Mouse (Mus musculus): ENCODE measurements around the gene 1700001O22Rik. TPM values are rescaled to one million over a fixed set of nuclear protein-coding genes. Genes with fewer than 3 reads are reported as not detected.

1700001O22Rik gene
- 3.8 and 4.5 TPM in 2 replicates for polyA plus RNA-seq (2015; fragmentation: Nextera tagmentation; extraction: Ambion mirVana)

DNA sequence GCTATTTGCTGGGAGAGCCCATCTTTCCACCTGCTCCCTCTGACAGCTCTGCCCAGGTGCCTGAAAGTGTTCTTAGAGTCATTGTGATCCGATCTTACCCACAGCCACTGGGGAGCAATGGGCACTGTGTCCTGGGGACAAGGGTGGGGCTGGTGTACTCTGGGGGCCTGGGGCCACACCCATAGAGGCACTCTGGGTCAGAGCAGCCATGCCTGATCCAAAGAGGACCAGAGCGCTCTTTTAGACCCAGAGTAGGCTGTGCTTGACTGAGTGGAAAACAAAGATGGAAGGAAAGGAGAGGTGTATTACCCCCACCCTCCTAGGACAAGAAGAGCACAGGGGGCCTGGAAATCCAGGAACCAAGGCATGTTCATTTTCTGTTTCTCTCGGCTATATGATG lies at the start of gene 1700001O22Rik:
Gene 1700001O22Rik (minus strand): TSS at position 58 of the 400 bp plus-strand sequence.
- WGBS: 89% methylated on average over 3 of the region's 3 CpGs
- Histone ChIP-seq H3K27me3 (peaks cover 34% of the 10 kb centered on the region), H3K4me1 (peaks cover 33% of the 10 kb centered on the region), H3K4me3 (no peak within 1 kb of the TSS), H3K9ac (no peak within 1 kb of the TSS; the same call in 1 of the 2 replicates), H3K27ac (no peak within 1 kb of the TSS), H3K36me3 (ENCODE audit: poor library complexity, severe bottlenecking) (no peaks in the 10 kb centered on the region), H3K9me3 (replicated peaks) (no peaks in the 10 kb centered on the region), H3K4me2 (no peak within 1 kb of the TSS)
- no peak for ATAC-seq

DNA sequence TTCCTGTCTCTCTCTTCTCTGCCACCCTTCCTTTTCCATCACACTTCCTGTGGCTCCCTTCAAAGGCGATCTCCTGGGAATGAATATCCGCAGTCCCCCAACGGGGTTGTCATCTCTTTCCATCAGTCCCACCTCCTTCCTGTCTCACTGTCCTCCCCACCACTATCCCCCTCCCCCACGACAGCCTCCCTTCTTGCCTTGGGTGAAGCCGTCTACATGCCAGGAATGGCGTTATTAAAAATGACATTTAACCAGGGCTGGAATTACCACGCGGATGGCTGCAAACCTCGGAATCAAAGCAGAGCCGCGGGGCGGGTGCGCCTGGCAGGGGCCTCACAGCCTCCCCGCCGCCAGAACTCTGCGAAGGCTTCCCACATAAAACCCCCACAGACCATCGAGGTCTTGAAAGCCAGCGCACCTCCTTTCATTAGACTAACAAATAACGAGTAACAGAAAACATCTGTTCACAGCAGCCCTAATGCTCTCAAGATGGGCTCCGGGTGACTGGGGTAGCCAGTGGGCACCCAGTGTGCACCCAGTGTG lies 49.4 kb upstream of the 1700001O22Rik start:
- Histone ChIP-seq H3K27ac (no peak overlapping the region), H3K9ac (no peak overlapping the region)

DNA sequence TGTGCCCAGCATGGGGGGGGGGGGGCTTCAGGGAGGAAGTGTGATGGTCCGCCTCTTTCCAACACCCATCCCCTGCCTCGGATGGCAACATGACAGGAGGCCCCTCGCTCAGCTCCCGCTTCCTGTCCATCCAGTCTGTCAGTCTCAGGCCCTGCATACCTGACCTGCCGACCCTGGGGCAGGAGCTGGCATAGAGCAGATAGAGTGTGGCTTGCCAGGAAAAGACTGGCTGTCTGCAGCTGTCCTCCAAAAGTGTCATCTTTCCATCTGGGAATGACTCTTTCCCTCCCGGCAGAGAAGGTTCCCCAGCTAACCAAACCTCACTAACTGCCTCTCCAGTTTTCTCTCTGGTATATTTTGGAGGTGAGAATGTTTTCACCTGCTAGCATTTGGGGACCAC lies 47.1 kb upstream of the 1700001O22Rik start:
- no peak for ATAC-seq
- no peak overlapping the region for H3K27ac ChIP-seq
- WGBS: 79% methylated on average over 6 of the region's 6 CpGs
- H3K4me3 ChIP-seq: no peak overlapping the region
- peaks cover 18% of the 10 kb centered on the region for H3K4me1 ChIP-seq
- H3K4me2 ChIP-seq: no peak overlapping the region
- H3K9me3 ChIP-seq (replicated peaks): no peaks in the 10 kb centered on the region
- no peaks in the 10 kb centered on the region for H3K36me3 ChIP-seq (ENCODE audit: poor library complexity, severe bottlenecking)
- no peak overlapping the region for H3K9ac ChIP-seq
- H3K27me3 ChIP-seq: peaks cover 18% of the 10 kb centered on the region

More for the DNA sequence above, 49.4 kb upstream of the 1700001O22Rik start:
- Histone ChIP-seq H3K4me1 (peaks cover 12% of the 10 kb centered on the region), H3K4me2 (no peak overlapping the region), H3K36me3 (ENCODE audit: poor library complexity, severe bottlenecking) (no peaks in the 10 kb centered on the region), H3K9me3 (replicated peaks) (no peaks in the 10 kb centered on the region), H3K27me3 (no peaks in the 10 kb centered on the region), H3K4me3 (no peak overlapping the region)
- 39% methylated on average over 20 of the region's 20 CpGs for WGBS
- ATAC-seq: no peak

DNA sequence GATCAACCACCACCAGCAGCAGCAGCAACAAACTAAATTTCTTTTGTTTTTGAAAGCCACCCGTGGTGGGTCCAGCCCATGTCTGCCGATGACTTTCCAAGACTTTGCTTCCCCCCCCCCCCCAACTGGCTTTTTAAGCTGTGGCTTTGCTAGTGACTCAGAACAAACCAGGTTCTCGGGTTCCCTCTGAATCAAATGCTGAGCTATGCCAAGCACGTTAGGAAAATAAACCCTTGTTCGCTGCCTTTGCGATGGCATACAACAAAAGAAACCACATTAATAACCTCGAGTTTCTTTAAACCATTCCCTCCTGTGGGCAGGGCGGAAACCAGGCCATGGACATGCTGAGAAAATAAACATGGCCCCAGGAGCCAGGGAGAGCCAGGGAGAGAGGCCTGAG lies 44.7 kb upstream of the 1700001O22Rik start:
- WGBS: 51% methylated on average over 8 of the region's 8 CpGs
- no peak overlapping the region for H3K27ac ChIP-seq
- peaks cover 26% of the 10 kb centered on the region for H3K4me1 ChIP-seq
- H3K27me3 ChIP-seq: peaks cover 38% of the 10 kb centered on the region
- ATAC-seq: no peak
- no peak overlapping the region for H3K9ac ChIP-seq
- H3K9me3 ChIP-seq (replicated peaks): no peaks in the 10 kb centered on the region
- H3K4me3 ChIP-seq: no peak overlapping the region
- no peak overlapping the region for H3K4me2 ChIP-seq
- no peaks in the 10 kb centered on the region for H3K36me3 ChIP-seq (ENCODE audit: poor library complexity, severe bottlenecking)

DNA sequence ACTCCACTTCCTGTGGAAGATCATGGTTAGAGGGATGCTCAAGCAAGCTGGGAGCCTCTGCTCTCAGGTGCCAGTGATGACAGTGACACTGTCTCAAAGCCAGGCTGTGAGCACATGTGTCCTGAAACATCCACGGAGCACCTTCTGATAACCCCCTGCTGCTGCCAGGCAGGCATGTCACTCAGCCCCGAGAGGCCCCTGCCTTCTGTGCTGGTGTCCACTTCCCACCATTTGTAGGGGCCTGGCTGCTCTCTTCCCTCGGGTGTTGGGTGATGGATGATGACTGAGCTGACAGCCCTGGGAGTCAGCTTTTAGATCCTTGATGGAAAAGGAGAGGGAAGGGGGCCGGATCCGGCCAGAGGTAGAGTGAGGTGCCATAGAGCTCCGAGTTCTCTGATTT lies 43.3 kb upstream of the 1700001O22Rik start:
- no peaks in the 10 kb centered on the region for H3K36me3 ChIP-seq (ENCODE audit: poor library complexity, severe bottlenecking)
- H3K9ac ChIP-seq: no peak overlapping the region
- H3K27me3 ChIP-seq: peaks cover 38% of the 10 kb centered on the region
- H3K4me2 ChIP-seq: no peak overlapping the region
- H3K27ac ChIP-seq: no peak overlapping the region
- WGBS: 56% methylated on average over 6 of the region's 6 CpGs
- H3K4me1 ChIP-seq: peaks cover 15% of the 10 kb centered on the region
- H3K4me3 ChIP-seq: no peak overlapping the region
- ATAC-seq: no peak
- H3K9me3 ChIP-seq (replicated peaks): no peaks in the 10 kb centered on the region

DNA sequence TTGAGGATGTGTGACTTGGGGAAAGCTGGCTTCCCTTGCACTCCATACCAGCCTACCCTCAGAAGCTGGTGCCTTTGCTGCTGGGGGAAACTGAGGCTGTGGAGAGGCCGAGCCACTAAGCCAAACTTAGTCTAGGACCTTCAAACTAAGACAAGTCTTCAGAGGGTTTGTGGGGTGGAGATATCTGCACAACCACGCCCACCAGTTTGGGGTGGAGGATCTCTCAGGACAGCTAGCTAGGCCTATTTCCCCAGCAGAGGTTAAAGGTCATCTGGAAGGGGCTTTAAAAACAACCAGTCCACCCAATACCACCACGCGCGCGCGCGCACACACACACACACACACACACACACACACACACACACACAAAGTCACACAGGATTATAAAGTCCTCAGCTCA lies 42.8 kb upstream of the 1700001O22Rik start:
- H3K36me3 ChIP-seq (ENCODE audit: poor library complexity, severe bottlenecking): no peaks in the 10 kb centered on the region
- H3K4me2 ChIP-seq: peak overlapping the region; percentile 84; the same call in 1 of the 2 replicates
- no peak overlapping the region for H3K9ac ChIP-seq
- H3K4me3 ChIP-seq: peak overlapping the region; percentile 54; the same call in 1 of the 2 replicates
- no peaks in the 10 kb centered on the region for H3K9me3 ChIP-seq (replicated peaks)
- H3K4me1 ChIP-seq: peaks cover 15% of the 10 kb centered on the region
- 92% methylated on average over 8 of the region's 8 CpGs for WGBS
- H3K27me3 ChIP-seq: peaks cover 38% of the 10 kb centered on the region
- ATAC-seq: no peak
- no peak overlapping the region for H3K27ac ChIP-seq

DNA sequence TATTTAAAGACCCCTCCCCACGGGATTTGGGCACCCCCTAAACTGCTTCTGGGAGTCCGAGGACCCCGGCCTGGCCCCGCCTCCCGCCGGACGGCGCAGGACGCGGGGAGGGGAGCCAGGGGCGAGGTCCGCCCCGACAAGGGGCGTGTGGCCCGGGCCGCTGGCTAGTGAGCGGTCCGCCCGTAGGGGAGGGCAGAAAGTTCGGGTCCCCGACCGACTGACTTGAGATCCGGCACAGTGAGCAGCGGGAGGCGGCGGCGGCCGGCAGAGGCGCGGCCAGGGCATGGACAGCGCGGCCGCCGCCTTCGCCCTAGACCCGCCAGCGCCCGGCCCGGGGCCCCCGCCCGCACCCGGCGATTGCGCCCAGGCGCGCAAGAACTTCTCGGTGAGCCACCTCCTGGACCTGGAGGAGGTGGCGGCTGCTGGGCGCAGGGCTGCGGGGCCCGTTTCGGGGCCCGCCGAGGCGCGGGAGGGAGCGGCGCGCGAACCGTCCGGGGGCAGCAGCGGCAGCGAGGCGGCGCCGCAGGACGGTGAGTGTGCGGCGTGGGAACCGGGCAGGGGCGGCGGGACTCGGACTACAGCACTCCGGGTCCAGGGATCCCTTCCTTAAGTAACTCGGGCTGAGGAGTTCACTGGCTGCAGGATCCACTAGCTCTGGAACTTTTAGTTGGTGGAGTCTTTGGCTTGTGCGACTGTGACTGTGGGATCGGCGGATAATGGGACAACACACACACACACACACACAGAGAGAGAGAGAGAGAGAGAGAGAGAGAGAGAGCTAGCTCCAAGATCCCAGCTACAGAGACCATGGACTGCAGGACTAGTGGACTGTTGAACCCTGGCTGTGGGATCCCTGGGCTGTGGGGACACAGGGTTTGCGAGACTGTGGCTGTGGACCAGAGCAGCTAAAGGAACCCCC lies 42.0 kb upstream of the 1700001O22Rik start:
- ATAC-seq: no peak
- Histone ChIP-seq H3K4me1 (peaks cover 15% of the 10 kb centered on the region), H3K27ac (no peak overlapping the region), H3K27me3 (peaks cover 38% of the 10 kb centered on the region), H3K36me3 (ENCODE audit: poor library complexity, severe bottlenecking) (no peaks in the 10 kb centered on the region), H3K4me3 (peak overlapping the region; percentile 54), H3K9ac (peak overlapping the region; percentile 74), H3K4me2 (peak overlapping the region; percentile 84), H3K9me3 (replicated peaks) (no peaks in the 10 kb centered on the region)
- 1% methylated on average over 80 of the region's 80 CpGs for WGBS

DNA sequence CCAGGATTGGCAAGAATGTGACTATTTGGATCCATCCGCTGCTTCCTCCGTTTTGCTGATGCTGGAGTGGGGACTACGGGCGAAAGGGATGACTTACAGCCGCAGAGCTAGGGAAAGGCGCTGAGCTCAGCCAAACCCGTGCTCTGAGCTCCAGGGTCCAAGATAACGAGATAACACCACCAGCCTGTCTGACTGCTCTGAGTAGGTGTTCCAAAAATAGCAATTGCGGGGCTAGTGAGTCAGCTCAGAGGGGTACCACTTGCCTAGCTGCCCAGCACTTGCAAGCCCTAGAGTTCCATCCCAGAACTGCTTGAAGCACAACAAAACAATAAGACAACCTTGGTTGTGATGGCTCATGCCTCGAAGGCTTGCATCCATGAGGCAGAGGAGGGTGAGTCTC lies 39.2 kb upstream of the 1700001O22Rik start:
- H3K9me3 ChIP-seq (replicated peaks): no peaks in the 10 kb centered on the region
- no peak for ATAC-seq
- peaks cover 15% of the 10 kb centered on the region for H3K4me1 ChIP-seq
- peaks cover 38% of the 10 kb centered on the region for H3K27me3 ChIP-seq
- no peaks in the 10 kb centered on the region for H3K36me3 ChIP-seq (ENCODE audit: poor library complexity, severe bottlenecking)
- no peak overlapping the region for H3K27ac ChIP-seq
- no peak overlapping the region for H3K4me2 ChIP-seq
- H3K9ac ChIP-seq: no peak overlapping the region
- no peak overlapping the region for H3K4me3 ChIP-seq
- WGBS: 54% methylated on average over 10 of the region's 10 CpGs

DNA sequence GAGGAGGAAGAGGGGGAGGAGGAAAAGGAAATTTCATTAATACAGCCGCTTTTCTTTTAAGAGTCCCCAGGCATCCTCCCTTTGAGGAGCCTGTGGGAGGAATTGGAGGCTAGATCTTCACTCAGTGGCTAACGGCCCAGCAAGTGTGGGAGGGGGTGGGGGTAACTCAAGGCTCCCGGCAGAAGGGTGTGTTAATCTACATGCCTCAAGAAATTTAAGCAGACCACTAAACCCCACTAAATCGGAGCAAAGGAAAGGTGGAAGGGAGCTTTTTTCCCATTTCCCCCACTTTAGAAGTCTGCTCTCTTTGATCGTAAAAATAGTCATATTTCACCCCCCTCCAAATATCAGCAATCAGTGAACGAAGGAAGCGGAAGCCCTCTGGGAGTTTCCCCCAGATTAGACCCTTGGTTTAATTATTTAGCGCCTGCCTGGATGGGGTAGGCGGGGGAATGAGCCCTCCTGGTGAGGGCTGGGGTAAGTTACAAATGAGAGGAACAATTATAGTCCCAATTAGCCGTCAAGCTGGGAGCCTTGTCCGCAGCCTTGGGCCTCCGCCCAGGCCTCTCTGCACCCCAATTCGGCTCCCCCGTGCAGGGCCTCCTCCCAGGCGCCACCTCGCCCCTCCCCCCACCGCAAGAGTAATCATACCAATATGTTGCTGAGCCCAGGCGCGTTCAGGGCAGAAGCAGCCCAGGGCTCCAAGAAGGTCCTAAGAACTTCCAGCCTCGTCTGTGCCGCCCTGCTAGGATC lies 33.0 kb upstream of the 1700001O22Rik start:
- Histone ChIP-seq H3K9me3 (replicated peaks) (no peaks in the 10 kb centered on the region), H3K27me3 (no peaks in the 10 kb centered on the region), H3K9ac (peak overlapping the region; percentile 36), H3K36me3 (ENCODE audit: poor library complexity, severe bottlenecking) (no peaks in the 10 kb centered on the region), H3K4me2 (peak overlapping the region; percentile 35), H3K4me3 (no peak overlapping the region), H3K4me1 (peaks cover 16% of the 10 kb centered on the region), H3K27ac (peak overlapping the region; percentile 67)
- 5% methylated on average over 20 of the region's 21 CpGs for WGBS
- peak; percentile 69 for ATAC-seq

DNA sequence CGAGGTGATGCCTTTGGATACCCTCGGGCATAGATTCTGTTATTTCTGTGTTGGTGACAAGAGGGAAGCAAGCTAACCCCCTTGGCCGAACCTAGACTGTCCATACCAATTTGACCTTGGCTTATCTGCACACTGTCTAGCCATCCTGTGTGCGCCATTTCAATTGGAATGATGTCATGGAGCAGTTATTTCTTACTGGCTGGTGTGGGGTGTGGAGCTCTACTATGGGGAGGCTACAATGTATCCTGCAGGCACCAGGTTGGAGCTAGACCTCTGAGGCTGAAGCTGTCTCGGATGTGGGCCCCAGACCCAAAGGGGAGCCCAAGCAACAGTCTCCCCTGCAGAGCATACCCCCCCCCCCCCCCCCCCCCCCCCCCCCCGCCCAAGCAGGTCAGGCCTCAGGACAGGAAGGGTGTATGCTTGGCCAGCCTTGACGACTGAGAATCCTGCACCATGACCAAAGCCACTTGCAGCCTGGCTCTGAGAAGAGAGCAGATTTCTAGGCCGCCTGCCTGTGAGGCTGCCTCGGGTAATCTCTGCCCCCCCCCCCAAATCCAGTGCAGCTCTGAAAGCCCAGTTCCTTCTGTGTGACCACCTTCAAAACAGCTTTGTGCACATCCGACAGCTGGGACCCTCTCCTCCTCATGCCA lies 31.0 kb upstream of the 1700001O22Rik start, which contains the start of gene Prrx2:
Gene Prrx2 (plus strand): TSS at position 600 of the 650 bp plus-strand sequence.
- Histone ChIP-seq H3K9ac (no peak within 1 kb of the TSS), H3K4me3 (no peak within 1 kb of the TSS), H3K9me3 (replicated peaks) (no peaks in the 10 kb centered on the region), H3K27me3 (no peaks in the 10 kb centered on the region), H3K27ac (peak within 1 kb of the TSS; percentile 67; the same call in 1 of the 2 replicates), H3K4me2 (no peak within 1 kb of the TSS), H3K36me3 (ENCODE audit: poor library complexity, severe bottlenecking) (no peaks in the 10 kb centered on the region), H3K4me1 (peaks cover 16% of the 10 kb centered on the region)
- WGBS: 74% methylated on average over 7 of the region's 10 CpGs
- no peak for ATAC-seq

DNA sequence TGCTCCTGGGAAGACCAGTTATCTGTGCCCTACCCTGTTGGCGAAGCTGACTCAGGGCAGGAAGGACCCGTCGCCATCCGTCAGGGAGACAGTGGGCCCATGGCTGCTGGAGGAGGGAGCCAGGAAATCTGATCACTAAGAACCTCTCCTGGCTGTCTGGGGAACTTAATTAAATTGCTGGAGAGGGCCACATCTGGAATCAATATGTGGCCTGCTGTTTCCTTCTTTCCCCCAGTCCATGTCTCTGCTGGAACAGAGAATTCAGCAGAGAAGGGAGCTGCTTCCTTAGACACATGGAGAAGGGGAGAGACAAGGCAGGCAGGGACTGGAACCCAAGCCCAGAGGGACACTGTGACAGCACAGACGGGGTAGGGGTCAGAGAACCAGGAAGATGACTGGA lies 30.2 kb upstream of the 1700001O22Rik start:
- no peaks in the 10 kb centered on the region for H3K27me3 ChIP-seq
- no peak overlapping the region for H3K9ac ChIP-seq
- no peak overlapping the region for H3K4me2 ChIP-seq
- H3K27ac ChIP-seq: no peak overlapping the region
- WGBS: 76% methylated on average over 5 of the region's 5 CpGs
- ATAC-seq: no peak
- H3K4me3 ChIP-seq: no peak overlapping the region
- H3K9me3 ChIP-seq (replicated peaks): no peaks in the 10 kb centered on the region
- no peaks in the 10 kb centered on the region for H3K36me3 ChIP-seq (ENCODE audit: poor library complexity, severe bottlenecking)
- peaks cover 16% of the 10 kb centered on the region for H3K4me1 ChIP-seq

All from forebrain, embryonic 13.5 days (tissue).